Mouse (Mus musculus): ENCODE data around the gene Fastkd5. TPM values are rescaled to one million over a fixed set of nuclear protein-coding genes. Genes with fewer than 3 reads are reported as not detected.
A peak's percentile ranks its signal among the peaks of the same experiment; 100 is the strongest.

Fastkd5 gene
- polyA plus RNA-seq (2015; fragmentation: Nextera tagmentation; extraction: Ambion mirVana), result 13.1 and 13.8 TPM in 2 replicates

- WGBS, result 0% methylated on average over 25 of the region's 25 CpGs
- peak within 1 kb of the TSS; percentile 46 for H3K27ac ChIP-seq (replicated peaks)
Measured at GRCm38 (mm10) chr2:130629839-130630203, at the start of gene Fastkd5, which contains the start of gene Ubox5. Gene Fastkd5 (minus strand): TSS chr2:130630027. Gene Ubox5 (minus strand): TSS chr2:130630038.

GRCm38 (mm10) chr2:130679154-130679553 is 49.3 kb upstream of the Fastkd5 start:
- no peak overlapping the region for H3K4me2 ChIP-seq
- H3K4me3 ChIP-seq, result no peak overlapping the region
- H3K4me1 ChIP-seq (replicated peaks), result no peaks in the 10 kb centered on the region
- no peak overlapping the region for H3K27ac ChIP-seq (replicated peaks)
- WGBS, result 95% methylated on average over 12 of the region's 12 CpGs
- H3K27me3 ChIP-seq, result no peaks in the 10 kb centered on the region
- no peak overlapping the region for H3K9ac ChIP-seq
- H3K9me3 ChIP-seq, result no peaks in the 10 kb centered on the region
- no peak for ATAC-seq (ENCODE audit: low read depth)
- H3K36me3 ChIP-seq, result peaks cover 99% of the 10 kb centered on the region

More at GRCm38 (mm10) chr2:130629839-130630203, at the start of gene Fastkd5, which contains the start of gene Ubox5:
- Histone ChIP-seq H3K4me2 (peak within 1 kb of the TSS; percentile 98), H3K9me3 (no peaks in the 10 kb centered on the region), H3K4me3 (peak within 1 kb of the TSS; percentile 75), H3K27me3 (peaks cover 17% of the 10 kb centered on the region), H3K9ac (peak within 1 kb of the TSS; percentile 91), H3K36me3 (peaks cover 33% of the 10 kb centered on the region), H3K4me1 (replicated peaks) (peaks cover 25% of the 10 kb centered on the region)
- ATAC-seq (ENCODE audit: low read depth), result peak; percentile 85

- WGBS, result 89% methylated on average over 10 of the region's 10 CpGs
- no peak for ATAC-seq (ENCODE audit: low read depth)
- Histone ChIP-seq H3K27ac (replicated peaks) (no peak overlapping the region), H3K4me2 (no peak overlapping the region), H3K27me3 (no peaks in the 10 kb centered on the region), H3K4me1 (replicated peaks) (no peaks in the 10 kb centered on the region), H3K36me3 (peaks cover 97% of the 10 kb centered on the region), H3K9ac (no peak overlapping the region), H3K9me3 (no peaks in the 10 kb centered on the region), H3K4me3 (no peak overlapping the region)
Measured at GRCm38 (mm10) chr2:130677211-130677610, 47.4 kb upstream of the Fastkd5 start.

- H3K9me3 ChIP-seq, result no peaks in the 10 kb centered on the region
- peaks cover 15% of the 10 kb centered on the region for H3K36me3 ChIP-seq
- peak within 1 kb of the TSS; percentile 93 for H3K4me2 ChIP-seq
- H3K27ac ChIP-seq (replicated peaks), result peak within 1 kb of the TSS; percentile 92
- WGBS, result under 1% methylated on average over 31 of the region's 31 CpGs
- H3K9ac ChIP-seq, result peak within 1 kb of the TSS; percentile 81
- H3K27me3 ChIP-seq, result no peaks in the 10 kb centered on the region
- peaks cover 40% of the 10 kb centered on the region for H3K4me1 ChIP-seq (replicated peaks)
- H3K4me3 ChIP-seq, result peak within 1 kb of the TSS; percentile 73
- peak; percentile 70 for ATAC-seq (ENCODE audit: low read depth)
Measured at GRCm38 (mm10) chr2:130667559-130667958, 37.7 kb upstream of the Fastkd5 start, which contains the start of gene Itpa. Gene Itpa (plus strand): TSS chr2:130667610.

- Histone ChIP-seq H3K4me2 (peak within 1 kb of the TSS; percentile 76), H3K9me3 (no peaks in the 10 kb centered on the region), H3K4me3 (peak within 1 kb of the TSS; percentile 60), H3K27ac (replicated peaks) (peak within 1 kb of the TSS; percentile 99), H3K36me3 (peaks cover 32% of the 10 kb centered on the region), H3K9ac (peak within 1 kb of the TSS; percentile 87), H3K27me3 (no peaks in the 10 kb centered on the region), H3K4me1 (replicated peaks) (peaks cover 39% of the 10 kb centered on the region)
- ATAC-seq (ENCODE audit: low read depth), result peak; percentile 96
- under 1% methylated on average over 40 of the region's 40 CpGs for WGBS
Measured at GRCm38 (mm10) chr2:130664102-130664701, 34.4 kb upstream of the Fastkd5 start, which contains the start of gene Ddrgk1. Gene Ddrgk1 (minus strand): TSS chr2:130664659.

- H3K9ac ChIP-seq, result peak overlapping the region; percentile 87
- H3K9me3 ChIP-seq, result no peaks in the 10 kb centered on the region
- peaks cover 41% of the 10 kb centered on the region for H3K36me3 ChIP-seq
- peak overlapping the region; percentile 76 for H3K4me2 ChIP-seq
- ATAC-seq (ENCODE audit: low read depth), result no peak
- WGBS, result 95% methylated on average over 11 of the region's 11 CpGs
- H3K4me3 ChIP-seq, result peak overlapping the region; percentile 60
- 0 out of 2 replicates have a peak overlapping the region, but pooled peaks have one; percentile 99 for H3K27ac ChIP-seq (replicated peaks)
- H3K27me3 ChIP-seq, result no peaks in the 10 kb centered on the region
- peaks cover 31% of the 10 kb centered on the region for H3K4me1 ChIP-seq (replicated peaks)
Measured at GRCm38 (mm10) chr2:130663342-130663741, 33.5 kb upstream of the Fastkd5 start.

- Histone ChIP-seq H3K27ac (replicated peaks) (no peak overlapping the region), H3K9me3 (no peaks in the 10 kb centered on the region), H3K9ac (no peak overlapping the region), H3K4me2 (no peak overlapping the region), H3K4me1 (replicated peaks) (peaks cover 16% of the 10 kb centered on the region), H3K4me3 (no peak overlapping the region), H3K27me3 (no peaks in the 10 kb centered on the region), H3K36me3 (peaks cover 88% of the 10 kb centered on the region)
- no peak for ATAC-seq (ENCODE audit: low read depth)
- 95% methylated on average over 10 of the region's 10 CpGs for WGBS
Measured at GRCm38 (mm10) chr2:130658530-130658929, 28.7 kb upstream of the Fastkd5 start.

GRCm38 (mm10) chr2:130657541-130657940 is 27.7 kb upstream of the Fastkd5 start:
- no peak for ATAC-seq (ENCODE audit: low read depth)
- H3K36me3 ChIP-seq, result peaks cover 97% of the 10 kb centered on the region

GRCm38 (mm10) chr2:130656536-130656935 is 26.7 kb upstream of the Fastkd5 start:
- WGBS, result 96% methylated on average over 9 of the region's 9 CpGs
- no peaks in the 10 kb centered on the region for H3K27me3 ChIP-seq
- no peak overlapping the region for H3K4me3 ChIP-seq
- H3K27ac ChIP-seq (replicated peaks), result no peak overlapping the region
- no peaks in the 10 kb centered on the region for H3K4me1 ChIP-seq (replicated peaks)
- no peak overlapping the region for H3K9ac ChIP-seq
- H3K36me3 ChIP-seq, result peaks cover 97% of the 10 kb centered on the region
- H3K4me2 ChIP-seq, result no peak overlapping the region
- ATAC-seq (ENCODE audit: low read depth), result no peak
- H3K9me3 ChIP-seq, result no peaks in the 10 kb centered on the region

More at GRCm38 (mm10) chr2:130657541-130657940, 27.7 kb upstream of the Fastkd5 start:
- Histone ChIP-seq H3K9me3 (no peaks in the 10 kb centered on the region), H3K4me3 (no peak overlapping the region), H3K27ac (replicated peaks) (no peak overlapping the region), H3K27me3 (no peaks in the 10 kb centered on the region), H3K4me1 (replicated peaks) (peaks cover 6% of the 10 kb centered on the region), H3K9ac (no peak overlapping the region), H3K4me2 (no peak overlapping the region)
- 87% methylated on average over 6 of the region's 6 CpGs for WGBS

GRCm38 (mm10) chr2:130655660-130656339 is 26.0 kb upstream of the Fastkd5 start:
- H3K4me3 ChIP-seq, result no peak overlapping the region
- H3K36me3 ChIP-seq, result peaks cover 97% of the 10 kb centered on the region
- no peaks in the 10 kb centered on the region for H3K4me1 ChIP-seq (replicated peaks)
- no peak overlapping the region for H3K4me2 ChIP-seq
- WGBS, result 90% methylated on average over 6 of the region's 6 CpGs
- H3K9ac ChIP-seq, result no peak overlapping the region
- no peaks in the 10 kb centered on the region for H3K27me3 ChIP-seq
- no peak overlapping the region for H3K27ac ChIP-seq (replicated peaks)
- ATAC-seq (ENCODE audit: low read depth), result no peak
- H3K9me3 ChIP-seq, result no peaks in the 10 kb centered on the region

GRCm38 (mm10) chr2:130653760-130654159 is 23.9 kb upstream of the Fastkd5 start:
- no peak for ATAC-seq (ENCODE audit: low read depth)
- no peak overlapping the region for H3K27ac ChIP-seq (replicated peaks)
- WGBS, result 96% methylated on average over 1 of the region's 1 CpGs
- H3K4me1 ChIP-seq (replicated peaks), result no peaks in the 10 kb centered on the region
- no peak overlapping the region for H3K9ac ChIP-seq
- no peak overlapping the region for H3K4me3 ChIP-seq
- no peaks in the 10 kb centered on the region for H3K27me3 ChIP-seq
- no peak overlapping the region for H3K4me2 ChIP-seq
- H3K9me3 ChIP-seq, result no peaks in the 10 kb centered on the region
- peaks cover 93% of the 10 kb centered on the region for H3K36me3 ChIP-seq

GRCm38 (mm10) chr2:130653303-130653702 is 23.5 kb upstream of the Fastkd5 start:
- WGBS, result 100% methylated on average over 2 of the region's 2 CpGs
- H3K27me3 ChIP-seq, result no peaks in the 10 kb centered on the region
- H3K27ac ChIP-seq (replicated peaks), result no peak overlapping the region
- peaks cover 89% of the 10 kb centered on the region for H3K36me3 ChIP-seq
- H3K4me1 ChIP-seq (replicated peaks), result no peaks in the 10 kb centered on the region
- H3K4me3 ChIP-seq, result no peak overlapping the region
- no peak overlapping the region for H3K4me2 ChIP-seq
- no peak overlapping the region for H3K9ac ChIP-seq
- ATAC-seq (ENCODE audit: low read depth), result no peak
- H3K9me3 ChIP-seq, result no peaks in the 10 kb centered on the region
